Mouse (Mus musculus) mature B cell (primary cell): ENCODE results near the gene Zkscan2.

Experiments used
- in situ Hi-C: fragments of 300-500 bp; cut with MboI; formaldehyde crosslinking; loops from 2 replicates; pipeline ENCODE4 v1.14.3; 2019

The Zkscan2 gene

GRCm38 (mm10) chr7:123500239-123501219 lies at the start of gene Zkscan2:
Gene Zkscan2 (minus strand): TSS chr7:123500449.
- in situ Hi-C loops: no loop called here

DNA sequence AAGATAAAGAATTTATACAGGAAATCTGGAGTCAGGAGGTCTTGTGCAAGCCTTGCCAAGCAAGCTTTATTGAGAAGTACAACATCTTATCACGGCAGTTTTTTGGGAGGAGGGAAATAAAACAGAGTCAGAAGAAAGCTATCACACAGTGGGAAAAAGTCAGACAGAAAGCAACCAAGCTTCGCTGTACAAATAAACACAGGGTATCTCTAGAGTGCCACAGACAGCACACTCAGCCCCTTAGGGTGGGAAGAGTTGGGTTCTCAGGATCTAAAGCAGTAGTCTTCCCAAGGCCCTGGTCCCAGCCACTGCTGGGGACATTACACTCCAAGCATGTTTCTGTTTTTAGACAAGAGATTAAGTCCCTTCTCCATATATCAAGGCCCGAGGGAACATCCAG lies 28.9 kb upstream of the Zkscan2 start:
- in situ Hi-C loops: no loop called here

DNA sequence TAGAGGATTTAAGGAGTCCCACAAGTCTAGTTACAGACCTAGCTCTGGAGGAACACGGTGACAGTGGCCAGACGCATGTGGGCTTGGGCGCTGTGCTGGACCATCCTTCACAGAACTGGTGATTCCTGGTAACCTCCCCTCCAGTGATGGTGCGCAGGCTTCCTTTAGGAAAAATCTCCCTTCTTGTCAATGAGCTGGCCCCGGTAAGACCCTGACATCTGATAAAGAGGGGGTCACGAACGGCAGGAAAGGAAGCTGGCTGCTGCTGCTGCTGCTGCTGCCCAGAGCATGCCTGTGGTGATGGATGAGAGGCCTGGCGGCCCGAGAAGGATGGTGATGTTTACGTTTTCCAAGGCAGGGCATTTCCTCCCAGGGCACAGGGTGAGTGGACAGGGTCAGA lies 25.5 kb upstream of the Zkscan2 start:
- in situ Hi-C loops: no loop called here

DNA sequence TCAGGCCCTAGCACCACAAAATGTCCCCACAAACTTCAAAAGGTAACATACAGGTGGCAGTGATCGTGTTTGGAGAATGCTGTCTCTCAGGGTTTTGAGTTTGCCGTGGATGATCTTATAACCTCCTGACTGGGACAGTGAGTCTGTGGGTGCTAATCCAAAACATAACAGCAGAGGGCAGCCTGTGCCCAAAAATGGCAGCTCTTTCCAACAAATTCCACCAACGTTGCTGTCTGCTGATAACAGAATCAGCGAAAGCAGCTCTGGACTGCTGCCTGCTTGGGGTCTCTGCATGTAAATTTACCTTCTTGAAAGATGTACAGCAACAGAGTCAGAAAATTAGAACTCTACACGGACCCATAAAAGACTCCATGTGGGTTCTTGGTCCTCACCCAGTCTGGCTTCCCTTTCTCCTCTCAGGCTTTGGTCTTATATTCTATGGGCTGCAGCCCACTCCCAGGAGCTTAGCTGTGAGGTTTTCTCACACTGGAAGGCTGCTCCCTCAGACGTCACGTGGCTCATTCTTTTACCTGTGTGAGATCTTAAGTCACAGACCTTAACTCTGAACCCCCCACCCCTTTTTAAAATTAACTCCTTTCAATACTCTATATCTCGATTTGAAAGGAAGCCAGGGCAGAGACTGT lies 24.1 kb upstream of the Zkscan2 start:
- in situ Hi-C loops: no loop called here

DNA sequence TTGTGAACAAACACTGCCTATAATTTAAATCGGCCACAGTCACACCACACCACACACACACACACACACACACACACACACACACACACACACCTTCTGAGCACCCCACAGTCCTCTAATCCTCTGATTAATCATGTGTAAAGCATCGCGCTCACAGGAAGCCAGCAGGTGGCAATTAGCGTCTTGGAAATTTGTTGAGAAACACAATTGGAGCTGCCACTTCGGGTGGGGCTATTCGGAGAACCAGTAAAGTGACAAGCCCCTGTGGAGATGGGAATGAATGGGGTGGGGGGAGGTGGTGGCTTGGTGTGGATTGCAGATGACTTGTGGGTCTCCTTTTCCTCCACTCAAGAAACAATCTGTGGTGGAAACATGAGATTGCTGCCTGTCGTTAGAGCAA lies 7.7 kb upstream of the Zkscan2 start:
- in situ Hi-C loops: no loop called here

- in situ Hi-C loops: no loop called here
Measured at GRCm38 (mm10) chr7:123503358-123503757, 3.1 kb upstream of the Zkscan2 start.

DNA sequence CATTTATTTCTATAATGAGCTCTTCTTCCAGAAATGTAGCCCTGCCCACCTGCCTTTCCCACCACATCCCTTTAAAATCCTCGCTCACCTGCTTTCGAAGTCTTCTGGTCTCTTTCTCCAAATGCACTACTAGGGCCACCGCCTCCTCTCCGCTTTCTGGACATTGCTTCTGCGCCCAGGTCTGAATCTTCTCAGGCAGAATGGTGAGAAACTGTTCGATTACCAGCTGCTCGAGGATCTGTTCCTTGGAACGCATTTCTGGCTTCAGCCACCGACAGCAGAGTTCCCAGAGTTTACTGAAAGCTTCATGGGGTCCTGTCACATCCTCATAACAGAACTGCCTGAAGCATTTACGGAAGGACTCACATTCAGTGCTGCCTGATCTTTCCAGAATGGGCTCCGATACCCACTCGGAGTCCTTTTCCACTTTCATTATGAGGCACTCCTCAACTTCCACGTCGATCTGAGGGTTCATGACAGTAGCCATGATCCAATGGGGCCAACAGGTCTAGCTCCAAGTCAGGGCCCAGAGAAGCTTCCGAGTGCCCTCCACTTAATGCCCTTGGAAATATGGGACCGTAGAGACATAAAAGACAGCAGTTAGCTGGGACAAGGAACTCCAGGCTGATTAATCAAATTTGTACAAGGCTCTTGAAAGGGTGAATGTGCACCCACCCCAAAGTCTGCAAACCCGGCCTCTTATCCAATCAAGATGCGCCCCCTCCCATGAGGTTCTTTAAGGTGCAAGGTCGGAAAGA lies 589 bp downstream of the Zkscan2 start:
- in situ Hi-C loops: no loop called here

- in situ Hi-C loops: no loop called here
Measured at GRCm38 (mm10) chr7:123487703-123488102, 12.5 kb downstream of the Zkscan2 start.

- in situ Hi-C loops: loop anchor here (5.0 to 10.0 kb wide), 2 partner anchors 261 to 453 kb away; no protein-coding TSS in a partner anchor
Measured at GRCm38 (mm10) chr7:123467961-123468360, 32.3 kb downstream of the Zkscan2 start.

DNA sequence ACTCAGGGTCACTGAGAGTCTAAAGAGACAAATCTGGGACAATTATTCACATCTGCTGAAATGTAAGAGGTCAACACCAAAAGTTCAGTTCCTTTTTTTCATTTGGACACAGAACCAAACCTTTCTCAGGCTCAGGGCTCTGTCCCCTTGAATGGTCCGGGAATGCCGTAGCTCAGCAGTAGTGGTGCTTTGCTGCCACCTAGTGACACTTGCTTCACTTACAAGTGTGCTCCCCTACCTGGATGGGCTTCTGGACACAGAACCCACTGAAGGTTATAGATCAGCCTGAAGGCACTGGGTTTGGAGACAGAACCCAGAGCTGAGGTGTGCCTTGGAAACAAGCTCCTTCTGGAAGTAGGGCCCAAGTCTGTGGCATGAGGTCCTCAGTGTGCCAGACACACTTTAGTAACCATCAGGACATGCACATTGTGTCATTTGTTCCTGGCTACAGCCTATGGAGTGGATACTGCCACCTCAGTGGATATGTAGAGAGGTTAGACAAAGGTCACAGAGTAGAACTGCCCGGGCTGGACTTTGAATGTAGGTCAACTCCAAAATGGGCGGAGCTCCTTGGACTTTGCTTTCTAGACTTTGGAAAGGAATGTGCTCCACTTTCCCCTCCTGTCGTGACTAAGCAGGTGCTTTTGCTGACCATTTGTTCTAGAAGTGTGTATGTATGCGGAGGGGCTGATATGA lies 34.4 kb downstream of the Zkscan2 start:
- in situ Hi-C loops: loop anchor here (5.0 to 10.0 kb wide), 2 partner anchors 259 to 451 kb away; no protein-coding TSS in a partner anchor

GRCm38 (mm10) chr7:123463569-123463968 lies 36.7 kb downstream of the Zkscan2 start:
- in situ Hi-C loops: loop anchor here (10.0 kb wide), 1 partner anchor 449 kb away; no protein-coding TSS in a partner anchor

GRCm38 (mm10) chr7:123462070-123462501 lies 38.2 kb downstream of the Zkscan2 start, which contains the start of gene Aqp8:
Gene Aqp8 (plus strand): TSS chr7:123462291.
- in situ Hi-C loops: loop anchor here (10.0 kb wide), 1 partner anchor 447 kb away; no protein-coding TSS in a partner anchor

DNA sequence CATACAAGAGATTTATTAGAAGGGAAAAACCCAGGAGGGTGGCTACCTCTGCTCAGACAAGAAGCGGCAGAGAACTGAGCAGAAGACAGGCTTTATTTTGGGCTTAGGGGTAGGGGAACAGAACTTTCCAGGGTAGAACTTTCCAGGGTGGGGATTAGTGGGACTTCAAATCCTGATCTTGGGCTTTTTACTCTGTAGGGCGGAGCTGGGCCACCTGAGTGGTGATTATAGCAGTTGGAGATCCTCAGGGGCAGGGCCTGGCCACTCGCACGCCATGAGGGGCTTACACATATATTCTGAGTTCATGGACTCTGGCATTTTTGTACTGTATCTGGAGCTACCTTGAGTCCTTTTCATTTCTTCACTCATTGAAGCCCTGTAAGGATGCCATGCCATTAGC lies 38.9 kb downstream of the Zkscan2 start:
- in situ Hi-C loops: loop anchor here (10.0 kb wide), 1 partner anchor 447 kb away; no protein-coding TSS in a partner anchor

GRCm38 (mm10) chr7:123459247-123459646 lies 41.0 kb downstream of the Zkscan2 start:
- in situ Hi-C loops: no loop called here

DNA sequence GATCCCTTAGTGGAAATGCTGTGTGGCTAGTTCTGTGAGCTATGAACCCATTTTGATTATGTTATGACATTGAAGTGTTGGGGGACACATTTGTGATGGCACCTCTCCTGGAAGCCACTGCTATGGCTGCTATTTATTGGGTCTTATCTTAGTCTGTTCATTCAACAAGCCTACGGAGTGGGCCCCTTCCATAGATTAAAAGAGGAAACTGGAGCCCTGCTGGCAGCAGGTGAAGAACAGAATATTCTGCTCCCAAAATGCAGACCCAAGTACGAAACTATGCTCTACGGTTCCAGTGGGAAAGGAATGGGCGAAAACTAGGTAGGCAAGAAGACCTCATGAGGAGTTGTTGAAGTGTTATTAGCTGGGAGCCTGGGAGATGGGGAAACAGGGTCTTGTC lies 41.9 kb downstream of the Zkscan2 start:
- in situ Hi-C loops: no loop called here

DNA sequence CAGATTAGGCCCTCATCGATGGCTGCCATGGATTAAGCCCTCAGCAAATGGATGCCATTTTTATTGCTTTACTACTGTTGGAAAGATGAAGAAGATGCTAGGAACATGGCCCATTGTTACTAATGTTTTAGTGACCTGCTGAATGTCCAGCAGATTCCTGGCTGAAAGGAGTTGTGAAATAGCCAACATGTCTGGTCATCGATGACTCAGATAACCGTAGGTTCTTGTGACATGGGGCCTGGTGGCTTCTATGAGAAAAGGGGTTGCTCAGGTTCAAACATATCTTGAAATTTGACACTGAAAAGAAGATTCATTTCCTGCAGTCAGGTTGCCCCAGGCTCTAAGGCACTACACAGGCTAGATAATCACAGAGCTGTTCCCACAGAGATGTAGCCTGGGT lies 45.2 kb downstream of the Zkscan2 start:
- in situ Hi-C loops: no loop called here

GRCm38 (mm10) chr7:123453066-123453465 lies 47.2 kb downstream of the Zkscan2 start:
- in situ Hi-C loops: no loop called here

DNA sequence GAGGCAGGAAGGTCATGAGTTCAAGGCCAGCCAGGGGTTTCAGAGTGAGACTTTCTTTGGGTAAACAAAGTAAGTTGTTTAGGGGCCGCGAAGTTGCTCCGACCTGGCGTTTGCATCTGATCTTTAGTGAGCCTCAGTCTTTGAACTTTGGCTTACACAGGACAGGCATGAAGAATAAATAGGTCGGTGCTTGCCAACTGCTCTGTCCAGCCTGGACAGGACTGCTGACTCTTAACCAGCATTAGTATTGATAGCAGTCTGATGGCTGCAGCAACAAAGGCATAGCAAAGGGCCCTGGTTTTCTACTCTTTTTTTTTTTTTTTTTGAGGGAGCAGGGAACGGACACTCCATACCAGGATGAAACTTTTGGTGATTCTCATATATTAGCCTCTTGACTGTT lies 47.7 kb downstream of the Zkscan2 start:
- in situ Hi-C loops: no loop called here

- in situ Hi-C loops: no loop called here
Measured at GRCm38 (mm10) chr7:123450515-123450914, 49.7 kb downstream of the Zkscan2 start.

GRCm38 (mm10) chr7:123449676-123450075 lies 50.6 kb downstream of the Zkscan2 start:
- in situ Hi-C loops: no loop called here

- in situ Hi-C loops: no loop called here
Measured at GRCm38 (mm10) chr7:123448794-123449193, 51.5 kb downstream of the Zkscan2 start.
